Mouse (Mus musculus): ENCODE data around the gene Sbsn.

- no peak for TF ChIP-seq CTCF (IDR thresholded peaks at IDR 0.05; ENCODE audit: extremely low read depth, insufficient read depth, insufficient read length, insufficient replicate concordance)
- TF ChIP-seq POLR2A (IDR thresholded peaks at IDR 0.05; ENCODE audit: low read depth, low read length), result no peak
Observed at GRCm38 (mm10) chr7:30728214-30728613, 23.1 kb upstream of the Sbsn start.

All from spleen, adult 2 months (tissue).